Mouse (Mus musculus) kidney, embryonic 14.5 days (tissue): ENCODE measurements around the gene Upf3a. TPM values are rescaled to one million over a fixed set of nuclear protein-coding genes. Genes with fewer than 3 reads are reported as not detected.

Experiments
- ATAC-seq: fragments of 200-750 bp; cut with Nextera tagmentation; 2 replicates; pipeline ENCODE4 v1.8.0; 2017; ENCODE audit warnings: moderate number of reproducible peaks, mild to moderate bottlenecking, moderate TSS enrichment, moderate library complexity; ENCODE audit not compliant: low FRiP score, low TSS enrichment
- H3K27ac ChIP-seq: fragments of 300-500 bp; sonication (generic); 2 replicates; pipeline ENCODE4 v1.5.1; 2014; ENCODE audit warnings: low read depth, mild to moderate bottlenecking, low read length, moderate library complexity, mixed read lengths
- H3K27me3 ChIP-seq: fragments of 300-500 bp; sonication (generic); 2 replicates; pipeline ENCODE4 v1.6.1; 2014; ENCODE audit warnings: mild to moderate bottlenecking, low read length; ENCODE audit not compliant: control insufficient read depth, insufficient read depth
- H3K36me3 ChIP-seq: fragments of 300-500 bp; sonication (generic); 2 replicates; pipeline ENCODE4 v1.6.1; 2014; ENCODE audit warnings: low read length, mixed read lengths; ENCODE audit not compliant: control insufficient read depth, insufficient read depth
- H3K4me1 ChIP-seq: fragments of 300-500 bp; sonication (generic); 2 replicates; pipeline ENCODE4 v1.6.1; 2014; ENCODE audit warnings: low read length, mixed read lengths; ENCODE audit not compliant: control insufficient read depth, insufficient read depth
- H3K4me2 ChIP-seq: fragments of 300-500 bp; sonication (generic); replicated peaks from 2 replicates; pipeline ENCODE4 v1.6.1; 2014; ENCODE audit warnings: low read depth, mild to moderate bottlenecking, low read length
- H3K4me3 ChIP-seq: fragments of 300-500 bp; sonication (generic); 2 replicates; pipeline ENCODE4 v1.5.1; 2014; ENCODE audit warnings: mild to moderate bottlenecking, low read length
- H3K9ac ChIP-seq: fragments of 300-500 bp; sonication (generic); 2 replicates; pipeline ENCODE4 v1.6.1; 2014; ENCODE audit warnings: low read depth, mild to moderate bottlenecking, low read length, moderate library complexity
- H3K9me3 ChIP-seq: fragments of 300-500 bp; sonication (generic); 2 replicates; pipeline ENCODE4 v1.6.1; 2016; ENCODE audit warnings: low read length; ENCODE audit not compliant: control insufficient read depth
- WGBS: fragments of 180-500 bp; shearing (Covaris S2); extraction: QIAGEN DNeasy Blood & Tissue Kit; methylation state at CpG from one replicate; pipeline ENCODE4 v1.1.7; 2014; 5-methylcytosine and 5-hydroxymethylcytosine counted together
- polyA plus RNA-seq: library from polyadenylated mRNA; unstranded; fragments of >200 nt; fragmentation: Nextera tagmentation; extraction: Ambion mirVana; gene quantifications from 2 replicates; pipeline ENCODE4 v1.2.1, GENCODE M21; 2014

Gene Upf3a
- polyA plus RNA-seq, 1 experiment from 2014 or later, result 46.9 TPM

DNA sequence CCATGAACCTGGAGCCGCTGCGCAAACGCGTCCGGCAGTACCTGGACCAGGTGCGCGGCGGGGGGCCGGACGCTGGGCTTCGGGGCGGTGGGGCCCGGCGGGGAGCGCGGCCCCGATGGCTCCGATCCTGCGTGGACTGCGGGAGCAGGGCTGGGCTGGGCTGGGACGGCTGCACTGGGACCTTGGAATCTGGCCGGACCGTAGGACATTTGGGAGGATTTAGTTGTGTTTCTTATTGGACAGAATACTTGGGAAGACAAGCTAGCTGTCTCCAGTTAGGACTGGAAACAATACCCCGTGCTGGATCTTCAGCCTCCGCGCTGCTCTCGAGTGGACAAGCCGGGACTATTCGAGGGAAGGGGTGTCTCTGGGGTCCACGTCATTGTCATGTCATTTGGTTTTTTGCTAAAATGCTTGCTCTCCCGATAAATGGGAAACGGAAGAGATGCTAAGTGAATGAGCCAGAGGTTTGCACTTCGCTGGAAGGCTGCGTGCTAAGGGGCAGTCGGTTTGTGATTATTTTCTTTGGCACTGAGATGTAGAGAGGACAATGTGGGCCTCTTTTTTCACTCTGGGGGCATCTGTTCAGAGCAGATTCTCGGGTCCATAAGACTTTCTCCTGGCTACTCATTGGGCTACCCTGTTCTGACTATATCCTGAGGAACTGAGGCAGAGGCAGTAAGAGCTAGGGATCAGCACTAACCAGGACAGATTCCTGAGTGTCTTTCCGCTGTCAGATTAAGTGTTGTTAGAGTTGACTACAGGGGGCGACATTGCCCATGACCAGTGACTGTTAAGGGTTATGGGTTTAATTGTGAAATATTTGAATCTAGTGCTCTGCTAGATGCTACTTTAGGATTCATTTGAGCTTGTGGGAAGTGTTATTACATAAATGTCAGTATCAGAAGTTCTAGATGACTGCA lies 27.3 kb upstream of the Upf3a start:
- Histone ChIP-seq H3K9ac (peak overlapping the region; percentile 96), H3K4me2 (peak overlapping the region; percentile 64), H3K27ac (peak overlapping the region; percentile 83; the same call in 1 of the 2 replicates), H3K4me3 (peak overlapping the region; percentile 99), H3K27me3 (no peaks in the 10 kb centered on the region), H3K36me3 (peaks cover 28% of the 10 kb centered on the region), H3K4me1 (peaks cover 11% of the 10 kb centered on the region), H3K9me3 (no peaks in the 10 kb centered on the region)
- ATAC-seq, result peak; percentile 79
- WGBS, result under 1% methylated on average over 38 of the region's 38 CpGs

DNA sequence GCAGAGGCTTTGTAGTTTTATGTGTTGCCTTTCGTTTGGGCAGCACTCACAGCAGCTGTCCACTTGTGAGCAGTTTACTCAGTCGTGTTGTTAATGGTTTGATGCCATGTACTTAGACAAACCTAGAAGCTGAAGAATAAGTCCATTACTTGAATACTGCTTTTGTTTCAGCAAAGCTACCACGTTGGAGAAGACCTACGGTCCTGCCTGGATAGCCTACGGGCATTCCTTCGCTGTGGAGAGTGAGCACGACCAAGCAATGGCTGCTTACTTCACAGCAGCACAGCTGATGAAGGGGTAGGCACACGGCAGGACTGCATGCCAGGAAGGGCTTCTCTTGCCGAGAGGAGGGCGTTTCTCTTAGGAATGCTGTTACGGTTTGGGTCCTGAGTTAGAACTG lies 16.2 kb upstream of the Upf3a start:
- 90% methylated on average over 11 of the region's 11 CpGs for WGBS
- Histone ChIP-seq H3K27me3 (no peaks in the 10 kb centered on the region), H3K9ac (no peak overlapping the region), H3K9me3 (no peaks in the 10 kb centered on the region), H3K4me3 (no peak overlapping the region), H3K36me3 (peaks cover 95% of the 10 kb centered on the region), H3K4me1 (no peaks in the 10 kb centered on the region), H3K4me2 (no peak overlapping the region), H3K27ac (no peak overlapping the region)
- ATAC-seq, result no peak

DNA sequence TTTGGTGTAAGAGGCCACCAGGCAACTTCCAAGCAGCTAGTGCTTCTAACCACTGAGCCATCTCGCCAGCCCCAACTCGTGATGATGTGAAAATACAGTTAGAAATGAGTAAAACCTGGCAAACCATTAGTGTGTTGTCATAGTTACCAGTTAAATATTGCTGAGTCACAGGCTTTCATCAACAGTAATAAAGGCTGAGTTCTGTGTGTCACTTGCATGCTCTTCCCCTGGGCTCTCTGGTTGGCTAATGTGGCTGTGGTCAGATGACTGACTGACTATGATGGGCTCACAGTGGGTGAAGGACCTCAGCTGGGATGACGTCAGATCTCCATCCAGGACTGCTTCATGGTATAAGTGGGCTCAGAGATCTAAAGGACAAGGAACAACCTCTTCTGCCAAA lies 4.9 kb upstream of the Upf3a start:
- Histone ChIP-seq H3K9ac (no peak overlapping the region), H3K4me1 (peaks cover 4% of the 10 kb centered on the region; the same call in 1 of the 2 replicates), H3K9me3 (no peaks in the 10 kb centered on the region), H3K36me3 (peaks cover 62% of the 10 kb centered on the region), H3K4me2 (no peak overlapping the region), H3K27me3 (no peaks in the 10 kb centered on the region), H3K27ac (no peak overlapping the region), H3K4me3 (no peak overlapping the region)
- WGBS, result 88% methylated on average over 3 of the region's 3 CpGs
- ATAC-seq, result no peak

DNA sequence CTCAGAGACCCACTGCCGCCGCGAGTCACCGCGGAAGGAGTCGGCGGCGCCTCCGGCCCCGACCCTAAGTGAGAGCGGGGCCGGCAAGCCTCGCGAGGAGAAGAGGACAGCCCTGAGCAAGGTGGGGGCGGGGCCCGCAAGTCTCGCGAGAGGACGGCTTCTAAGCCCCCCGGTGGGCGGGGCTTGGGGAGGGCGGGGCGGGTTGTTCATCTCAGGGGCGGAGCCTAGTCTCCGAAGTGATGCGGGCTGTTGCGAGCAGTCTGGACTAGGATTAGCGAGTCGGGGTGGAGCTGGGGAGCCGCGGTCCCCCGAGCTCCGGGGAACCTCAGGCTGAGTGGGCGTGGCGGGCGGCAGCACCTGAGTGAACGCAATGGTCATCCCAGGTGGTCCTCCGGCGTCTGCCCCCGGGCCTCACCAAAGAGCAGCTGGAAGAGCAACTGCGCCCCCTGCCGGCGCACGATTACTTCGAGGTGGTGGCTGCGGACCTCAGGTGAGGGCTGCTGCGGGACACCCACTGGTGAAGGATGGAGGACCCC lies 417 bp downstream of the Upf3a start:
- peak; percentile 96 for ATAC-seq
- WGBS, result under 1% methylated on average over 46 of the region's 47 CpGs

DNA sequence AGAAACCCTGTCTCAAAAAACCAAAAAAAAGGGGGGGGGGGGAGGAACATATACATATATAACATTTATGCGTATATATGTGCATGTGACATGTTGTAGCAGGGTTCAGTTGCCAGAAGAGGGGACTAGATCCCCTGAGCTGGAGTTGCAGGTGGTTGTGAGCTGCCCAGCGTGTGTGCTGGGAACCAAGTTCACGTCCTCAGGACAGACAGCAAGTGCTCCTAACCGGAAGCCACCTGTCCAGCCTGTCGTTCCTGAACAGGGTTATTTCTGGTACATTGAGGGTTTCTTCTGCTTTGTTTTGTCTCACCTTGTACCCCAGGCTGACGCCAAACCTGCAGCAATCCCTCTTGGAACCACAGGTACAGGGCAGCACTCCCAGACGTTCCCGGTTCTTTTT lies 4.2 kb downstream of the Upf3a start:
- H3K9ac ChIP-seq, result no peak overlapping the region
- peaks cover 23% of the 10 kb centered on the region for H3K36me3 ChIP-seq
- H3K27me3 ChIP-seq, result no peaks in the 10 kb centered on the region
- H3K9me3 ChIP-seq, result no peaks in the 10 kb centered on the region
- no peak overlapping the region for H3K27ac ChIP-seq
- no peak for ATAC-seq
- H3K4me3 ChIP-seq, result no peak overlapping the region
- WGBS, result 91% methylated on average over 8 of the region's 8 CpGs
- peaks cover 12% of the 10 kb centered on the region for H3K4me1 ChIP-seq
- no peak overlapping the region for H3K4me2 ChIP-seq

More for the DNA sequence above, 417 bp downstream of the Upf3a start:
- H3K4me1 ChIP-seq, result peaks cover 12% of the 10 kb centered on the region
- no peaks in the 10 kb centered on the region for H3K27me3 ChIP-seq
- peaks cover 21% of the 10 kb centered on the region for H3K36me3 ChIP-seq
- peak overlapping the region; percentile 69 for H3K4me3 ChIP-seq
- peak overlapping the region; percentile 96 for H3K27ac ChIP-seq
- no peaks in the 10 kb centered on the region for H3K9me3 ChIP-seq
- H3K4me2 ChIP-seq, result peak overlapping the region; percentile 79
- H3K9ac ChIP-seq, result peak overlapping the region; percentile 94

DNA sequence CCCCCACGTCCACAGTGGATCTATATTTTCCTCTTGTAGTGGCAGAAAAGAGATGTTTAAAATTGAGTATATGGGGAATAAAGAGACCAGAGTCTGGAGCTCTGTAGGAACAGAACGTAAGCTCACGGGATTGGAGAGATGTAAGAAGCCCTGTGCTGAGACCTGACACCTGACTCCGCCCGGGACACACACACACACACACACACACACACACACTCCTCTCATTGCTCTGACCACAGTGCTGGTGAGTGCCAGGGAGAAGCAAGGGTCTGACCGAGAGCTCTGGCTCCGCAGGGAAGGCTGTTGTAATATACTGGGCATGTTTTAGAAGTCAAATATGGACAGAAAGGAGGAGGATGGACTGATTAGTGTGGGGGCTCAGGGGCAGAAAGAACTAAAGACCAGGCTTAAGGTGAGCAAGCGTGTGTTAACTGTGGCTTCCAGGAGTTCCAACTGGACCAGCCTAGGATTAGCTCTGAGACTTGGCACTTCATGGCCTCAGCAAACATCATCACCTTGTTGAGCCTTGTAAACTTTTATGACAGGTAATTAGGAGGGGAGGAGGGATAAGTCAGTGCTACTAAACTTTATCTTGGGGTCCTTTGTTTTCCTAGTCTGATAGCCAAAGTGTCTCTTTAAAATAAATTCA lies 7.8 kb downstream of the Upf3a start:
- Histone ChIP-seq H3K27me3 (no peaks in the 10 kb centered on the region), H3K27ac (no peak overlapping the region), H3K4me3 (no peak overlapping the region), H3K4me2 (no peak overlapping the region), H3K9me3 (no peaks in the 10 kb centered on the region), H3K4me1 (no peaks in the 10 kb centered on the region), H3K9ac (no peak overlapping the region), H3K36me3 (peaks cover 52% of the 10 kb centered on the region)
- WGBS, result 73% methylated on average over 8 of the region's 8 CpGs
- ATAC-seq, result no peak

DNA sequence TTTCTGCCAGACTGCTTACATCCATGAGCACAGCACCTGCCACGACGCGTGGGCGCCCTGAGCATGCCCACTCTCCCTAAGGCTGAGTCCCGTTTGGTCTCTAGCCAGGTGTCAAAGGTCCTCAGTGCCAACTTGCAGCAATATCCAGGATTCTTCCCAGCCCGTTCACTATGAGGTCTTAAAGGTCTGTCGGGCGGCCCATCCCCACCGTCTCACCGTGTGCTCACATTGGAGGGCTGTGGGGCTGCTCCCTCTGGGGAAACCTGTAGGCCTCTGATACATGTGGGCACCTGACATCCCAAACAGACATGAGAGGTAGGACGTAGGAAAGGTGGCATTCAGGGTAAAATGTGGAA lies 8.3 kb downstream of the Upf3a start:
- H3K9me3 ChIP-seq, result no peaks in the 10 kb centered on the region
- H3K4me3 ChIP-seq, result no peak overlapping the region
- H3K27me3 ChIP-seq, result no peaks in the 10 kb centered on the region
- H3K4me1 ChIP-seq, result no peaks in the 10 kb centered on the region
- WGBS, result 64% methylated on average over 11 of the region's 11 CpGs
- ATAC-seq, result no peak
- H3K9ac ChIP-seq, result no peak overlapping the region
- no peak overlapping the region for H3K4me2 ChIP-seq
- H3K27ac ChIP-seq, result no peak overlapping the region
- H3K36me3 ChIP-seq, result peaks cover 55% of the 10 kb centered on the region

DNA sequence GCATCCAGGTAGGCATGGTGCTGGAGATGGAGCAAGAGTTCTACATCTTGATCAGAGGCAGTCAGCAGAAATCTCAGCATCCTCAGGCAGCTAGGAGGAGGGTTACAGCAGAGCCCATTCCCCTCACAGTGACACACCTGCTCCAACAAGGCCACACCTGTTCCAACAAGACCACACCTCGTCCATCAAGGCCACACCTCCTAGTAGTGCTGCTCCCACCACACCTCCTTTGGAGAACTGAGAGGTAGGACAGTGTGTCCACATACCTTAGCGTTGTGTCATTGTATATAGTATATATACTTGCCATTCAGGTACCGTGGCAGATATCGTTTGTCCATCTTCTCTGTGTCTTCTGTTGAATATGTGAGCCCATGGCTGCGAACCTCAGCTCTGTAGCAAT lies 12.3 kb downstream of the Upf3a start:
- Histone ChIP-seq H3K36me3 (peaks cover 40% of the 10 kb centered on the region), H3K27ac (no peak overlapping the region), H3K4me2 (no peak overlapping the region), H3K4me3 (no peak overlapping the region), H3K9me3 (no peaks in the 10 kb centered on the region), H3K4me1 (no peaks in the 10 kb centered on the region), H3K27me3 (no peaks in the 10 kb centered on the region), H3K9ac (no peak overlapping the region)
- ATAC-seq, result no peak
- 93% methylated on average over 5 of the region's 5 CpGs for WGBS

DNA sequence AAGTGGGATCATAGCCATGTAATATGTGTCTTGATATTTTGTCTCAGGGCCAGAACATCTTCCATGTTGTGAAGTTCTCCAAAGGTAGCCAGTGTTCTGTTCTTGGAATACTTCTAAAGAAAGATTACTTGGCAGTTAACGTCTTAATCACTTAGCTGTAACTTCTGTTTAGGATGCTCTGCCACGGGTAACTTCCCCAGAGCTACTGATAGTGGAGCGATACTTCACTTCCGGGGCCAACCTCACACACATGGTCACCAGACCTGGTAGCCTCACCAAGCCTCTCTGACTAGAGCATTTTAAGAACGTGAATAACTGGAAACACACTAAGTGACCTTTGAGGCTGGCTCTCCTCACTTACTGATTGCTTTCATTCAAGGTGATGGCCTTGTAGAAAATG lies 14.2 kb downstream of the Upf3a start:
- 89% methylated on average over 5 of the region's 5 CpGs for WGBS
- no peak overlapping the region for H3K4me3 ChIP-seq
- no peak overlapping the region for H3K27ac ChIP-seq
- H3K9me3 ChIP-seq, result no peaks in the 10 kb centered on the region
- no peak for ATAC-seq
- H3K4me1 ChIP-seq, result no peaks in the 10 kb centered on the region
- H3K4me2 ChIP-seq, result no peak overlapping the region
- no peak overlapping the region for H3K9ac ChIP-seq
- peaks cover 32% of the 10 kb centered on the region for H3K36me3 ChIP-seq
- no peaks in the 10 kb centered on the region for H3K27me3 ChIP-seq
